Mouse (Mus musculus) heart, embryonic 10.5 days (tissue): ENCODE results near the gene Ehd4. TPM values are rescaled to one million over a fixed set of nuclear protein-coding genes. Genes with fewer than 3 reads are reported as not detected.

Source experiments
- DNase-seq: peaks from one replicate; pipeline ENCODE4 v3.0.0-alpha.2; 2017; ENCODE audit warnings: low spot score
- H3K27ac ChIP-seq: fragments of 300-500 bp; sonication (generic); 2 replicates; pipeline ENCODE4 v1.5.1; 2016; ENCODE audit warnings: mild to moderate bottlenecking
- H3K27me3 ChIP-seq: fragments of 300-500 bp; sonication (generic); 2 replicates; pipeline ENCODE4 v1.6.1; 2016; ENCODE audit warnings: mild to moderate bottlenecking; ENCODE audit not compliant: poor library complexity, insufficient read depth, severe bottlenecking
- H3K36me3 ChIP-seq: fragments of 300-500 bp; sonication (generic); 2 replicates; pipeline ENCODE4 v1.6.1; 2016; ENCODE audit warnings: mild to moderate bottlenecking, moderate library complexity
- H3K4me1 ChIP-seq: fragments of 300-500 bp; sonication (generic); 2 replicates; pipeline ENCODE4 v1.6.1; 2016; ENCODE audit warnings: mild to moderate bottlenecking
- H3K4me3 ChIP-seq: fragments of 300-500 bp; sonication (generic); 2 replicates; pipeline ENCODE4 v1.5.1; 2016; ENCODE audit warnings: mild to moderate bottlenecking, moderate library complexity
- H3K9me3 ChIP-seq: fragments of 300-500 bp; sonication (generic); 2 replicates; pipeline ENCODE4 v1.6.1; 2016; ENCODE audit warnings: mild to moderate bottlenecking, moderate library complexity
- WGBS: fragments of 180-500 bp; shearing (Covaris S2); methylation state at CpG from one replicate; pipeline ENCODE4 v1.1.7; 2016; 5-methylcytosine and 5-hydroxymethylcytosine counted together
- polyA plus RNA-seq: library from polyadenylated mRNA; unstranded; fragments of >200 nt; fragmentation: Nextera tagmentation; extraction: Ambion mirVana; gene quantifications from 2 replicates; pipeline ENCODE4 v1.2.1, GENCODE M21; 2016

Ehd4 gene
- polyA plus RNA-seq, 1 experiment from 2014 or later, result 115 TPM

DNA sequence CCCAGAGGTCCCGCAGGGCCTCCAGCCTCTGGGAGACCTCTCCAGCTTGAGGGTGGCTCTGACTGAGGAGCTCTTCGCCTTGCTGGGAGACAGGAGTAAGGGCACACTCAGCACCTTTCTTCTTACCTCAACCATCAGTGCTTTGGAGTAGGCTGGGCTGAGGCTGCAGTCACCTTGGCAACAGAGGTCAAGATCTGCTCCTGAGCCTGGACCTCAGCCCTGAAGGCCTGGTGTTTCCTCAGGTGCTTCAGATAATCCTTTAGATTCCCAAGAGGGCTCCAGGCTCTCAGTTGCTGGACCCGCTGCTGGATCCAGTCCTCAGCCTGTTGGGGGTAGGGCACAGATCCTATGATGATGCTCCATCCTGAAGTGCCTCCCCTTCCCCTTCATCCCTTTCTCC is 94.9 kb downstream of the Ehd4 start:
- Histone ChIP-seq H3K36me3 (no peaks in the 10 kb centered on the region), H3K4me3 (no peak overlapping the region), H3K4me1 (peaks cover 19% of the 10 kb centered on the region), H3K9me3 (no peaks in the 10 kb centered on the region), H3K27me3 (peaks cover 42% of the 10 kb centered on the region), H3K27ac (no peak overlapping the region)
- 78% methylated on average over 3 of the region's 3 CpGs for WGBS
- DNase-seq, result no peak

GRCm38 (mm10) chr2:120058818-120059217 is 95.6 kb downstream of the Ehd4 start:
- 75% methylated on average over 4 of the region's 4 CpGs for WGBS
- Histone ChIP-seq H3K36me3 (no peaks in the 10 kb centered on the region), H3K27ac (no peak overlapping the region), H3K4me3 (no peak overlapping the region), H3K9me3 (no peaks in the 10 kb centered on the region), H3K27me3 (peaks cover 35% of the 10 kb centered on the region), H3K4me1 (peaks cover 19% of the 10 kb centered on the region)
- no peak for DNase-seq

DNA sequence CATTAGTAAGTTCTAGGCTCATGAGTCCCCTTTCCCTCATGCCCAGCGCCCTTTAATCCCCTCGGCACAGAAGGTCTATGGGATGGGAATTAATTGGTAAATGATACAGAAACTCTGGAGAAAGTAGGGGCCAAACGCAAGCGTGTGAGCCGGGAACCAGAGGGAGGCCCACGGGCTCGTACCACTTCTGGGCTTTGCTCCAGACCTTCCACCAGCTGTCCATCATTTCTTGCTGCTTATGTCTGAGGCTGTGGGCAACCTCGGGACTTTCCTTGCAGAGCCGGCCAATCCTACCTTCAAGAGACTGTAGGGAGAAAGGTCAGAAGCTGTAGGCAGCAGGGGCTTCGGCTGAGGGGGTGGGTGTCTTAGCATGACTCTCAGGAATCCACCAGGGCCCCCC is 98.5 kb downstream of the Ehd4 start:
- Histone ChIP-seq H3K4me3 (no peak overlapping the region), H3K27ac (no peak overlapping the region), H3K9me3 (no peaks in the 10 kb centered on the region), H3K27me3 (peaks cover 25% of the 10 kb centered on the region), H3K4me1 (peaks cover 17% of the 10 kb centered on the region; the same call in 1 of the 2 replicates), H3K36me3 (no peaks in the 10 kb centered on the region)
- no peak for DNase-seq
- WGBS, result 88% methylated on average over 10 of the region's 10 CpGs

DNA sequence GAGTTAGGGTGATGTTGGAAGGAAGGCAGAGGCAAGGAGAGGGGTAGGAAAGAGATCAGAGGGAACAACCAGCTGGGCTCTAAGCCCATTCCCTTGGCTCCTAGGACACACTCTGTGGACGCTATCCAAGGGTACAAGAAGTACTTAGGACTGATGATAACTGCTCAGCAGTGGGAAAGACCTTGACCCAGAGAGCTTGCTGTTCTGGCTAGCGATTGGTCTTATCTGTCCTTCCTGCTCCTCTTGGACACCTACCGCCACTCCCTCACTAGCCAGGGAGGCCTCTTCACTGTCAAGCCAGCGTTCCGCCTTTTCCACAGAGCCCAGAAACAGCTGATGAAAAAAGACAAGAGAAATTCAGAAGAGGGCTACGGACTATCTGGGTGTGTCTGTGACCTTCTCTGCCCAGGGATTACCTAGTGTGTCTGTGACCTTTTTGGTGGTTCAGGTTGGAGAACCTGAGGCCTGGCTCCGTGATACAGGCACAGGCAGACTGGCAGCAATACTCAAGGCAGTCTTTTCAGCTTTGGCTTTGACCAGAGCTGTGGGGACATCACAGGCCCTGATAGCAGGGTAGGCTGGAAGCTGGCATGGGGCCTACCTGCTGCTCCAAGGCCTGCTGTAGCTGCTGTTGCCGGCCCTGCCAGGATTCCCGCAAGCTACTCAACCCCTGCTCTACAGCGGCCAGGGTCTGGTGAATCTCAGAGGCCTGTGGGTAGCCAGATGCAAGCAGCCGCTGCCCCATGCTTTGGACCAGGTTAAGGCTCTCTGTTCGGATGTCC is 99.4 kb downstream of the Ehd4 start:
- 65% methylated on average over 12 of the region's 12 CpGs for WGBS
- Histone ChIP-seq H3K4me1 (peaks cover 17% of the 10 kb centered on the region; the same call in 1 of the 2 replicates), H3K4me3 (no peak overlapping the region), H3K36me3 (no peaks in the 10 kb centered on the region), H3K9me3 (no peaks in the 10 kb centered on the region), H3K27ac (no peak overlapping the region), H3K27me3 (peaks cover 29% of the 10 kb centered on the region)
- no peak for DNase-seq

GRCm38 (mm10) chr2:120051405-120051804 is 103.0 kb downstream of the Ehd4 start:
- H3K4me3 ChIP-seq, result no peak overlapping the region
- no peaks in the 10 kb centered on the region for H3K9me3 ChIP-seq
- peaks cover 40% of the 10 kb centered on the region; the same call in 1 of the 2 replicates for H3K27me3 ChIP-seq
- H3K36me3 ChIP-seq, result no peaks in the 10 kb centered on the region
- no peak for DNase-seq
- no peak overlapping the region for H3K27ac ChIP-seq
- 61% methylated on average over 6 of the region's 6 CpGs for WGBS
- H3K4me1 ChIP-seq, result peaks cover 21% of the 10 kb centered on the region; the same call in 1 of the 2 replicates

- Histone ChIP-seq H3K4me1 (peaks cover 11% of the 10 kb centered on the region; the same call in 1 of the 2 replicates), H3K9me3 (no peaks in the 10 kb centered on the region), H3K27ac (no peak overlapping the region), H3K4me3 (no peak overlapping the region), H3K27me3 (peaks cover 49% of the 10 kb centered on the region; the same call in 1 of the 2 replicates), H3K36me3 (no peaks in the 10 kb centered on the region)
- DNase-seq, result no peak
- WGBS, result 50% methylated on average over 10 of the region's 10 CpGs
Measured at GRCm38 (mm10) chr2:120049632-120050274, 104.7 kb downstream of the Ehd4 start.

DNA sequence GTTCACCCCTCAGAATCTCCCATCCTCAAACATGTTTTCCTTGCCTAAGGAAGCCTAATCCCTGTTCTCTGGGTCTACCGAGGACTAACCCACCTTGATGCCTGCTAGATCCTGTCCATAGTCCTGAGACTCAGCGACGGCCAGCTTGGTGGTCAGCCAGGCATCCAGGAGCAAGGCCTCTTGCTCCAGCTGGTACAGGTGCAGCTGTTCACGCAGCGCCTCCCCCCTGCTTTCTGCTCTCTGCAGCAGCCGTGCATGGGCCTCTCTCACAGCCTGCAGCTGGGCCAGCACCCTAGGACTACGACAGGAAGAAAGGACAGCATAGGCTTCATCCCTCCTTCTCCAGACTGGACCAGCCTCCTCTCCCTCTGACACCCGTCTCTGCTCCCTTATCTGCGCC is 106.2 kb downstream of the Ehd4 start:
- WGBS, result 72% methylated on average over 9 of the region's 9 CpGs
- DNase-seq, result no peak

GRCm38 (mm10) chr2:120046486-120047310 is 107.7 kb downstream of the Ehd4 start:
- Histone ChIP-seq H3K4me3 (no peak overlapping the region), H3K9me3 (no peaks in the 10 kb centered on the region), H3K36me3 (peaks cover 9% of the 10 kb centered on the region), H3K27me3 (peaks cover 49% of the 10 kb centered on the region; the same call in 1 of the 2 replicates), H3K27ac (no peak overlapping the region), H3K4me1 (peaks cover 19% of the 10 kb centered on the region)
- 65% methylated on average over 14 of the region's 14 CpGs for WGBS
- DNase-seq, result no peak

More for the DNA sequence above, 106.2 kb downstream of the Ehd4 start:
- Histone ChIP-seq H3K27ac (no peak overlapping the region), H3K4me3 (no peak overlapping the region), H3K9me3 (no peaks in the 10 kb centered on the region), H3K36me3 (no peaks in the 10 kb centered on the region), H3K4me1 (peaks cover 19% of the 10 kb centered on the region), H3K27me3 (peaks cover 49% of the 10 kb centered on the region; the same call in 1 of the 2 replicates)

- no peak overlapping the region for H3K27ac ChIP-seq
- no peaks in the 10 kb centered on the region for H3K9me3 ChIP-seq
- DNase-seq, result no peak
- peaks cover 19% of the 10 kb centered on the region for H3K4me1 ChIP-seq
- H3K36me3 ChIP-seq, result peaks cover 29% of the 10 kb centered on the region
- 85% methylated on average over 3 of the region's 3 CpGs for WGBS
- peaks cover 43% of the 10 kb centered on the region; the same call in 1 of the 2 replicates for H3K27me3 ChIP-seq
- H3K4me3 ChIP-seq, result no peak overlapping the region
Measured at GRCm38 (mm10) chr2:120044676-120045075, 109.7 kb downstream of the Ehd4 start.

DNA sequence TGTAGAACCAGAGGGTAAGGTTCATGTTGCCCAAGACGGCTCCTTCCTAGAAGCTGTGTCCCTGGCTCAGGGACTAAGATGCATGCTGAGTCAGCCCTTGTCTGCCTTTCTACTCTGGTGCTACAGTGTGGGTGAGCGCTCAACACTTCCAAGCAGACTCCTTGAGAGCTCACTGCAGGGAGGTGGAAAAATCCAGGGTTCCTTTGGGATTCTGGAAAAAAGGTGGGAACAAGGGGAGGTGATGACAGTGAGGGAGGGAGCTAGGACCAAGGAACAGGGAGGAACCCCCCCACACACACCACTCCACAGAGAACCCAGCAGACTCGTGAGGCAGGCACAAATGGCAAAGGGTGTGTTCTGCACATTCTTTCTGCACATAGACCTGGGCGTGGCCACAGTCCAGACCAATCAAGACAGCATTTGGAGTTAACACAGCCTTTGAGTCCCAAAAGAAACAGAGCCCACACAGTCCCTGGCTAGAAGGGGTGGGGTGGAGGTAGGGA is 110.3 kb downstream of the Ehd4 start:
- peaks cover 35% of the 10 kb centered on the region for H3K36me3 ChIP-seq
- H3K4me3 ChIP-seq, result no peak overlapping the region
- no peak overlapping the region; the same call in 1 of the 2 replicates for H3K27ac ChIP-seq
- WGBS, result 52% methylated on average over 4 of the region's 4 CpGs
- no peaks in the 10 kb centered on the region for H3K9me3 ChIP-seq
- H3K27me3 ChIP-seq, result peaks cover 38% of the 10 kb centered on the region; the same call in 1 of the 2 replicates
- no peak for DNase-seq
- H3K4me1 ChIP-seq, result peaks cover 19% of the 10 kb centered on the region

GRCm38 (mm10) chr2:120040991-120041390 is 113.4 kb downstream of the Ehd4 start:
- WGBS, result 94% methylated on average over 5 of the region's 5 CpGs

More at GRCm38 (mm10) chr2:120040991-120041390, 113.4 kb downstream of the Ehd4 start:
- peaks cover 7% of the 10 kb centered on the region; the same call in 1 of the 2 replicates for H3K27me3 ChIP-seq
- H3K4me1 ChIP-seq, result peaks cover 11% of the 10 kb centered on the region
- no peaks in the 10 kb centered on the region for H3K9me3 ChIP-seq
- DNase-seq, result no peak
- H3K36me3 ChIP-seq, result peaks cover 66% of the 10 kb centered on the region
- no peak overlapping the region for H3K27ac ChIP-seq
- H3K4me3 ChIP-seq, result no peak overlapping the region
